Mouse (Mus musculus): ENCODE measurements around the gene Ociad1. TPM values are rescaled to one million over a fixed set of nuclear protein-coding genes. Genes with fewer than 3 reads are reported as not detected.

Gene Ociad1
- polyA plus RNA-seq (2014; fragmentation: Nextera tagmentation; extraction: Ambion mirVana) = 170 and 172 TPM in 2 replicates

DNA sequence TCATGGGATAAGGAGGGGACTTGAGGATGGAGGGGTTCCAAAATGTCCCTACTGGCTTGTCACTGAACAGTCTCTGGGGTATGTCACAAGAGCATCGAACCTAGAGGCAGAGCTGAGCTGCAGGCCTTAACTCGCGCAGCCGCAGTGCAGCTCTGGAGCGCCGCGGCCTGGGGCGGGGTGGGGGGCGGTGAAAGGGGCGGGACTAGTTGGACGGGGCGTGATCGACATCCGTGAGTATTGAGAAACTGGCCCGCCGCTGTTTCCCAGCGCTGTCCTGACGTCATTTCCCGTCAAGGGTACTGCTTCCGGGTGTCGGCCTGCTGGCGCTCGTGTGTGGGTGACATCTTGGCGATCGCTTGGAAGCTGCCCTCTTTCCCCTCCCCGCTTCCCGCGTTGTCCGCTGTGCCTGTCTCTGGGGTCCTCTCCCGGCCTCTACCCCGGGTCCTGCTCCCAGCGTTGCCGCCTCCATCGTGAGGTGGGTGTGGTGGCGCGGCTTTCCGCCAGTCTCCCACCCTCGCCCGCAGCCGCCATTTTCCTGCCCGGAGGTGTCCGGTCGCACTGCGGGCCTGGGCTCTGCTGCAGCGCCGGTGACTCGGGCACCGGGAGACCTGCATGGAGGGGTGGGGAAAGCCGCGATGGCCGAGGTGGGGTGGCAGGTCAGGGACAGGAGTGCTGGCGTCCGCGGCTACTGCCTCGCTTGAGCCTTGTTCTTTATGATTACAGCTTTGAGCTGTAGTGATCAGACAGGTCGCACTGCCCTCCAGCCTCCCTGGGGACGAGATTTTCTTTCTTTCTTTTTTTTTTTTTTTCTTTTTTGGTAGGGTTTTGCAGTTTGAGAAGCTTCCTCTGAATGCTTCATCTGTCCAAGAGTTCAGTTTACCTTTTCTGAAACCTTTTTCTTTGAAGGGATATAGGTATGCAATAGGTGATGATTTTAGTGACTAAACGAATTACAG, at the start of gene Ociad1:
TSS of gene Ociad1 (plus strand) at position 283 of the 956 bp plus-strand sequence.
- peak; percentile 99 for ATAC-seq (ENCODE audit: insufficient read depth, low FRiP score, low TSS enrichment)
- under 1% methylated on average over 56 of the region's 58 CpGs for WGBS
- Histone ChIP-seq H3K27me3 (ENCODE audit: control insufficient read depth, insufficient read depth, low read length) (no peaks in the 10 kb centered on the region), H3K9ac (ENCODE audit: low read length) (peak within 1 kb of the TSS; percentile 93), H3K9me3 (ENCODE audit: control insufficient read depth, low read length) (no peaks in the 10 kb centered on the region), H3K4me1 (ENCODE audit: control insufficient read depth, insufficient read depth, low read length) (0 out of 2 replicates have a peak, but pooled peaks cover 6% of the 10 kb centered on the region), H3K36me3 (ENCODE audit: control insufficient read depth, insufficient read depth, low read length) (no peaks in the 10 kb centered on the region), H3K27ac (ENCODE audit: low read depth, low read length) (peak within 1 kb of the TSS; percentile 90), H3K4me2 (ENCODE audit: low read depth) (peak within 1 kb of the TSS; percentile 55), H3K4me3 (ENCODE audit: low read depth, low read length) (peak within 1 kb of the TSS; percentile 95)
- peak; percentile 96 for DNase-seq (ENCODE audit: low spot score)

DNA sequence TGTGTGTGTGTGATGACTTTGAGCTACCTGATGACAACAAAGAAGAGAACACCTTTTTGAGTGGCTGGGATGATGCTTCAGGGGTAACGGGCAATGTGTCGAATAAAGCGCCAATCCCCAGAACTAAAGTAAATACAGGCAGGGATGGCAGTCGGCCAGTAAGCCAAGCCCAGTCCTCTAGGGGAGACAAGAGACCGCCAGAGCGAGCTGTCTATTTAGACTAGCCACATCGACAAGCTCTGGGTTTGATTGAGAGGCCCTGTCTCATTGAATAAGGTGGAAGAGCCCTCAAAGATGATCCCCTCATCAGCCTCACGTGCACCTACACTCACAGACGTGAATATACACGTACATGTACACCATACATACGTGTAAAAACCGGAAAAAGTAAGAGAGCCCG, 48.2 kb upstream of the Ociad1 start:
- no peaks in the 10 kb centered on the region for H3K27me3 ChIP-seq (ENCODE audit: control insufficient read depth, insufficient read depth, low read length)
- no peak overlapping the region for H3K27ac ChIP-seq (ENCODE audit: low read depth, low read length)
- no peak overlapping the region for H3K9ac ChIP-seq (ENCODE audit: low read length)
- ATAC-seq (ENCODE audit: insufficient read depth, low FRiP score, low TSS enrichment) = no peak
- WGBS = 85% methylated on average over 13 of the region's 13 CpGs
- no peak overlapping the region for H3K4me2 ChIP-seq (ENCODE audit: low read depth)
- no peak for DNase-seq (ENCODE audit: low spot score)
- H3K4me1 ChIP-seq (ENCODE audit: control insufficient read depth, insufficient read depth, low read length) = 0 out of 2 replicates have a peak, but pooled peaks cover 4% of the 10 kb centered on the region
- no peaks in the 10 kb centered on the region for H3K36me3 ChIP-seq (ENCODE audit: control insufficient read depth, insufficient read depth, low read length)
- H3K9me3 ChIP-seq (ENCODE audit: control insufficient read depth, low read length) = no peaks in the 10 kb centered on the region
- no peak overlapping the region for H3K4me3 ChIP-seq (ENCODE audit: low read depth, low read length)

DNA sequence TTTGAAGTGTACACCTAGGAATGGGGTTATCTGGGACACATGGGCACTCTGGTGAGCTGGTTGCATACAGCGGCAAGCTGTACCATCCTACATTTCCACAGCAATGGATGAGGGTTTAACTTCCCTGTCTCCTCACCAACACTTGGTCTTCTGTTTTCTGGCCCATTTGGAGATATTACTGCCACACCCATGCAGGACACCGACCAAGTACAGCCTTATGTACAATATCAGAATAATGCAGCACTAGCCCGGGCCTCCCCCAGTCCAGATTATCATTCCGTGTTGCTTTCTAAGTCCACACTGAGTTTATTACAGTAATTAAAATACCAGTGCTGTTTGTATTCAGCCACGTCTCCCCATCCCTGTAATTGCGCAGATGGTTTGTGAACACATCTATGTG, 46.2 kb upstream of the Ociad1 start:
- no peak for DNase-seq (ENCODE audit: low spot score)
- Histone ChIP-seq H3K4me2 (ENCODE audit: low read depth) (no peak overlapping the region), H3K27me3 (ENCODE audit: control insufficient read depth, insufficient read depth, low read length) (no peaks in the 10 kb centered on the region), H3K4me1 (ENCODE audit: control insufficient read depth, insufficient read depth, low read length) (0 out of 2 replicates have a peak, but pooled peaks cover 4% of the 10 kb centered on the region), H3K9me3 (ENCODE audit: control insufficient read depth, low read length) (no peaks in the 10 kb centered on the region), H3K27ac (ENCODE audit: low read depth, low read length) (no peak overlapping the region), H3K36me3 (ENCODE audit: control insufficient read depth, insufficient read depth, low read length) (no peaks in the 10 kb centered on the region), H3K9ac (ENCODE audit: low read length) (no peak overlapping the region), H3K4me3 (ENCODE audit: low read depth, low read length) (no peak overlapping the region)
- ATAC-seq (ENCODE audit: insufficient read depth, low FRiP score, low TSS enrichment) = no peak
- 88% methylated on average over 6 of the region's 6 CpGs for WGBS

GRCm38 (mm10) chr5:73248211-73248610, 44.4 kb upstream of the Ociad1 start:
- no peak for DNase-seq (ENCODE audit: low spot score)
- H3K27me3 ChIP-seq (ENCODE audit: control insufficient read depth, insufficient read depth, low read length) = no peaks in the 10 kb centered on the region
- no peaks in the 10 kb centered on the region for H3K9me3 ChIP-seq (ENCODE audit: control insufficient read depth, low read length)
- H3K4me1 ChIP-seq (ENCODE audit: control insufficient read depth, insufficient read depth, low read length) = no peaks in the 10 kb centered on the region
- H3K4me3 ChIP-seq (ENCODE audit: low read depth, low read length) = no peak overlapping the region
- H3K27ac ChIP-seq (ENCODE audit: low read depth, low read length) = no peak overlapping the region
- no peak for ATAC-seq (ENCODE audit: insufficient read depth, low FRiP score, low TSS enrichment)
- no peak overlapping the region for H3K4me2 ChIP-seq (ENCODE audit: low read depth)
- no peaks in the 10 kb centered on the region for H3K36me3 ChIP-seq (ENCODE audit: control insufficient read depth, insufficient read depth, low read length)
- WGBS = 83% methylated on average over 8 of the region's 8 CpGs
- no peak overlapping the region for H3K9ac ChIP-seq (ENCODE audit: low read length)

GRCm38 (mm10) chr5:73249341-73249740, 43.2 kb upstream of the Ociad1 start:
- Histone ChIP-seq H3K4me1 (ENCODE audit: control insufficient read depth, insufficient read depth, low read length) (no peaks in the 10 kb centered on the region; the same call in 1 of the 2 replicates), H3K9ac (ENCODE audit: low read length) (no peak overlapping the region), H3K9me3 (ENCODE audit: control insufficient read depth, low read length) (no peaks in the 10 kb centered on the region), H3K4me3 (ENCODE audit: low read depth, low read length) (no peak overlapping the region), H3K4me2 (ENCODE audit: low read depth) (no peak overlapping the region), H3K27ac (ENCODE audit: low read depth, low read length) (no peak overlapping the region), H3K27me3 (ENCODE audit: control insufficient read depth, insufficient read depth, low read length) (no peaks in the 10 kb centered on the region), H3K36me3 (ENCODE audit: control insufficient read depth, insufficient read depth, low read length) (no peaks in the 10 kb centered on the region)
- no peak for DNase-seq (ENCODE audit: low spot score)
- 96% methylated on average over 4 of the region's 4 CpGs for WGBS
- no peak for ATAC-seq (ENCODE audit: insufficient read depth, low FRiP score, low TSS enrichment)

- no peak overlapping the region for H3K27ac ChIP-seq (ENCODE audit: low read depth, low read length)
- no peaks in the 10 kb centered on the region for H3K9me3 ChIP-seq (ENCODE audit: control insufficient read depth, low read length)
- no peaks in the 10 kb centered on the region for H3K27me3 ChIP-seq (ENCODE audit: control insufficient read depth, insufficient read depth, low read length)
- no peak for ATAC-seq (ENCODE audit: insufficient read depth, low FRiP score, low TSS enrichment)
- H3K4me1 ChIP-seq (ENCODE audit: control insufficient read depth, insufficient read depth, low read length) = no peaks in the 10 kb centered on the region; the same call in 1 of the 2 replicates
- no peak for DNase-seq (ENCODE audit: low spot score)
- H3K4me3 ChIP-seq (ENCODE audit: low read depth, low read length) = no peak overlapping the region
- H3K9ac ChIP-seq (ENCODE audit: low read length) = no peak overlapping the region
- H3K4me2 ChIP-seq (ENCODE audit: low read depth) = no peak overlapping the region
- no peaks in the 10 kb centered on the region for H3K36me3 ChIP-seq (ENCODE audit: control insufficient read depth, insufficient read depth, low read length)
These were observed 39.8 kb upstream of the Ociad1 start for GRCm38 (mm10) chr5:73252739-73253138.

- H3K9ac ChIP-seq (ENCODE audit: low read length) = peak overlapping the region; percentile 94
- H3K4me2 ChIP-seq (ENCODE audit: low read depth) = peak overlapping the region; percentile 70
- no peaks in the 10 kb centered on the region for H3K9me3 ChIP-seq (ENCODE audit: control insufficient read depth, low read length)
- H3K4me3 ChIP-seq (ENCODE audit: low read depth, low read length) = peak overlapping the region; percentile 95
- ATAC-seq (ENCODE audit: insufficient read depth, low FRiP score, low TSS enrichment) (no peak), DNase-seq (ENCODE audit: low spot score) (no peak)
- no peaks in the 10 kb centered on the region; the same call in 1 of the 2 replicates for H3K4me1 ChIP-seq (ENCODE audit: control insufficient read depth, insufficient read depth, low read length)
- H3K27ac ChIP-seq (ENCODE audit: low read depth, low read length) = no peak overlapping the region
- H3K36me3 ChIP-seq (ENCODE audit: control insufficient read depth, insufficient read depth, low read length) = no peaks in the 10 kb centered on the region
- 40% methylated on average over 5 of the region's 5 CpGs for WGBS
- H3K27me3 ChIP-seq (ENCODE audit: control insufficient read depth, insufficient read depth, low read length) = no peaks in the 10 kb centered on the region
These were observed 37.9 kb upstream of the Ociad1 start for GRCm38 (mm10) chr5:73254660-73255059.

- no peaks in the 10 kb centered on the region for H3K36me3 ChIP-seq (ENCODE audit: control insufficient read depth, insufficient read depth, low read length)
- peak overlapping the region; percentile 96 for H3K27ac ChIP-seq (ENCODE audit: low read depth, low read length)
- DNase-seq (ENCODE audit: low spot score) = peak; percentile 76
- peak overlapping the region; percentile 95 for H3K4me3 ChIP-seq (ENCODE audit: low read depth, low read length)
- ATAC-seq (ENCODE audit: insufficient read depth, low FRiP score, low TSS enrichment) = peak; percentile 61
- under 1% methylated on average over 99 of the region's 129 CpGs for WGBS
- peak overlapping the region; percentile 70 for H3K4me2 ChIP-seq (ENCODE audit: low read depth)
- no peaks in the 10 kb centered on the region for H3K27me3 ChIP-seq (ENCODE audit: control insufficient read depth, insufficient read depth, low read length)
- no peaks in the 10 kb centered on the region; the same call in 1 of the 2 replicates for H3K4me1 ChIP-seq (ENCODE audit: control insufficient read depth, insufficient read depth, low read length)
- no peaks in the 10 kb centered on the region for H3K9me3 ChIP-seq (ENCODE audit: control insufficient read depth, low read length)
- H3K9ac ChIP-seq (ENCODE audit: low read length) = peak overlapping the region; percentile 94
These were observed 37.0 kb upstream of the Ociad1 start for GRCm38 (mm10) chr5:73255321-73256251.
